Mouse (Mus musculus) olfactory bulb, adult 2 months (tissue): ENCODE data around the gene Kpna7. TPM values are rescaled to one million over a fixed set of nuclear protein-coding genes. Genes with fewer than 3 reads are reported as not detected.
"Not testable (repeated sequence)": the region's sequence is repeated elsewhere in the genome, so short reads cannot be mapped to it uniquely, and the experiment has no call there.

ENCODE experiments used
- H3K27ac ChIP-seq: fragments of 200-500 bp; 2 replicates; pipeline ENCODE4 v1.5.1; 2012; ENCODE audit warnings: low read depth, low read length; ENCODE audit not compliant: insufficient read depth
- H3K4me1 ChIP-seq: fragments of 200-500 bp; 2 replicates; pipeline ENCODE4 v1.6.1; 2012; ENCODE audit warnings: low read length; ENCODE audit not compliant: control insufficient read depth, insufficient read depth
- H3K4me3 ChIP-seq: fragments of 200-500 bp; 2 replicates; pipeline ENCODE4 v1.5.1; 2012; ENCODE audit warnings: mild to moderate bottlenecking, low read depth, low read length, moderate library complexity; ENCODE audit not compliant: insufficient read depth
- CTCF ChIP-seq: fragments of 200-500 bp; IDR thresholded peaks from 2 replicates; pipeline ENCODE4 v1.5.1; 2012; ENCODE audit warnings: low read depth, mild to moderate bottlenecking, low read length, moderate library complexity; ENCODE audit not compliant: insufficient read depth
- POLR2A ChIP-seq: fragments of 200-500 bp; IDR thresholded peaks from 2 replicates; pipeline ENCODE4 v1.6.1; 2012; ENCODE audit warnings: mild to moderate bottlenecking, low read depth, low read length, moderate library complexity; ENCODE audit not compliant: insufficient read depth
- WGBS: fragments of 180-500 bp; shearing (Covaris S2); methylation state at CpG from one replicate; pipeline ENCODE4 v1.1.7; 2018; 5-methylcytosine and 5-hydroxymethylcytosine counted together
- polyA plus RNA-seq: library from polyadenylated mRNA; stranded (reverse); fragments of >200 nt; gene quantifications from 2 replicates; pipeline ENCODE4 v1.2.4, GENCODE M21; 2012; ENCODE audit warnings: low replicate concordance; ENCODE audit not compliant: missing spikeins, insufficient read depth, insufficient read length

Gene Kpna7
- polyA plus RNA-seq = not detected in 2 replicates

- peaks cover 4% of the 10 kb centered on the region; the same call in 1 of the 2 replicates for H3K4me1 ChIP-seq
- no peak for TF ChIP-seq CTCF
- peak; percentile 97 for TF ChIP-seq POLR2A
- H3K27ac ChIP-seq = peak within 1 kb of the TSS; percentile 19
- under 1% methylated on average over 54 of the region's 54 CpGs for WGBS
- peak within 1 kb of the TSS; percentile 90 for H3K4me3 ChIP-seq
Observed at GRCm38 (mm10) chr5:145083632-145084451, at the start of gene Kpna7, which contains the start of gene Arpc1a. Kpna7 (minus strand) TSS chr5:145084030. Arpc1a (plus strand) TSS chr5:145083830.

GRCm38 (mm10) chr5:145133275-145133674 is 49.4 kb upstream of the Kpna7 start:
- 87% methylated on average over 6 of the region's 6 CpGs for WGBS
- H3K4me1 ChIP-seq = peaks cover 15% of the 10 kb centered on the region
- not testable (repeated sequence) for H3K27ac ChIP-seq, H3K4me3 ChIP-seq

- Histone ChIP-seq H3K4me3 (no peak overlapping the region), H3K4me1 (peaks cover 11% of the 10 kb centered on the region), H3K27ac (no peak overlapping the region)
- TF ChIP-seq CTCF (no peak), POLR2A (no peak)
- WGBS = 91% methylated on average over 3 of the region's 3 CpGs
Observed at GRCm38 (mm10) chr5:145130995-145131394, 47.2 kb upstream of the Kpna7 start.

- Histone ChIP-seq H3K4me1 (peaks cover 11% of the 10 kb centered on the region), H3K27ac (no peak overlapping the region), H3K4me3 (no peak overlapping the region; the same call in 1 of the 2 replicates)
- no peak for TF ChIP-seq POLR2A
- TF ChIP-seq CTCF = no peak
- 59% methylated on average over 11 of the region's 11 CpGs for WGBS
Observed at GRCm38 (mm10) chr5:145130191-145130590, 46.4 kb upstream of the Kpna7 start.

GRCm38 (mm10) chr5:145129773-145130172 is 45.9 kb upstream of the Kpna7 start:
- H3K27ac ChIP-seq, H3K4me3 ChIP-seq: not testable (repeated sequence)
- H3K4me1 ChIP-seq = peaks cover 11% of the 10 kb centered on the region
- 75% methylated on average over 4 of the region's 6 CpGs for WGBS

GRCm38 (mm10) chr5:145129124-145129523 is 45.3 kb upstream of the Kpna7 start:
- TF ChIP-seq CTCF (no peak), POLR2A (no peak)
- H3K4me1 ChIP-seq = peaks cover 11% of the 10 kb centered on the region
- WGBS = 89% methylated on average over 4 of the region's 4 CpGs
- H3K27ac ChIP-seq = no peak overlapping the region
- no peak overlapping the region for H3K4me3 ChIP-seq

- H3K27ac ChIP-seq = no peak overlapping the region
- H3K4me3 ChIP-seq = no peak overlapping the region
- H3K4me1 ChIP-seq = peaks cover 11% of the 10 kb centered on the region
- TF ChIP-seq POLR2A (no peak), CTCF (no peak)
- WGBS = 94% methylated on average over 9 of the region's 9 CpGs
Observed at GRCm38 (mm10) chr5:145126580-145126979, 42.8 kb upstream of the Kpna7 start.

GRCm38 (mm10) chr5:145123396-145123795 is 39.6 kb upstream of the Kpna7 start:
- no peaks in the 10 kb centered on the region for H3K4me1 ChIP-seq
- no peak overlapping the region for H3K4me3 ChIP-seq
- TF ChIP-seq CTCF (no peak), POLR2A (no peak)
- 94% methylated on average over 19 of the region's 19 CpGs for WGBS
- no peak overlapping the region for H3K27ac ChIP-seq

GRCm38 (mm10) chr5:145120921-145121320 is 37.1 kb upstream of the Kpna7 start:
- Histone ChIP-seq H3K4me3 (no peak overlapping the region), H3K27ac (no peak overlapping the region), H3K4me1 (0 out of 2 replicates have a peak, but pooled peaks cover 2% of the 10 kb centered on the region)
- 78% methylated on average over 7 of the region's 7 CpGs for WGBS
- TF ChIP-seq CTCF (no peak), POLR2A (no peak)
